Mouse (Mus musculus): Measurements from ENCODE around the gene Zfp141. TPM values are rescaled to one million over a fixed set of nuclear protein-coding genes. Genes with fewer than 3 reads are reported as not detected.
"Not testable (repeated sequence)": the region's sequence is repeated elsewhere in the genome, so short reads cannot be mapped to it uniquely, and the experiment has no call there.

Zfp141 gene
- total RNA-seq (2014; rRNA removed) (12.6 and 15.2 TPM in 2 replicates), polyA plus RNA-seq (2015; fragmentation: Nextera tagmentation; extraction: Ambion mirVana) (6.7 and 8.1 TPM in 2 replicates)

- peak; percentile 97 for ATAC-seq
- Histone ChIP-seq H3K9ac (replicated peaks; ENCODE audit: low read length) (peak within 1 kb of the TSS; percentile 68), H3K27ac (peak within 1 kb of the TSS; percentile 69), H3K4me3 (ENCODE audit: low read length) (peak within 1 kb of the TSS; percentile 65), H3K4me2 (ENCODE audit: low read depth, low read length) (peak within 1 kb of the TSS; percentile 60)
- peak; percentile 96 for DNase-seq (ENCODE audit: low spot score)
- H3K36me3 ChIP-seq (ENCODE audit: insufficient read depth, low read length); H3K4me1 ChIP-seq (ENCODE audit: insufficient read depth, low read length); H3K27me3 ChIP-seq (ENCODE audit: insufficient read depth, low read length); H3K9me3 ChIP-seq (ENCODE audit: low read length): not testable (repeated sequence)
- peak; percentile 44; the same call in 1 of the 2 replicates for TF ChIP-seq CTCF (IDR thresholded peaks at IDR 0.05; ENCODE audit: low read depth)
- WGBS, result 3% methylated on average over 18 of the region's 18 CpGs
These were observed at the start of gene Zfp141 for GRCm38 (mm10) chr7:42505588-42505987. Gene Zfp141, minus strand, starts transcription at chr7:42505740.

- H3K27ac ChIP-seq, result no peak overlapping the region
- no peaks in the 10 kb centered on the region for H3K36me3 ChIP-seq (ENCODE audit: insufficient read depth, low read length)
- no peak overlapping the region for H3K9ac ChIP-seq (replicated peaks; ENCODE audit: low read length)
- no peaks in the 10 kb centered on the region for H3K27me3 ChIP-seq (ENCODE audit: insufficient read depth, low read length)
- WGBS, result 69% methylated on average over 3 of the region's 3 CpGs
- no peak overlapping the region for H3K4me2 ChIP-seq (ENCODE audit: low read depth, low read length)
- H3K9me3 ChIP-seq (ENCODE audit: low read length), result 0 out of 2 replicates have a peak, but pooled peaks cover under 1% of the 10 kb centered on the region
- DNase-seq (ENCODE audit: low spot score) (no peak), ATAC-seq (no peak)
- H3K4me3 ChIP-seq (ENCODE audit: low read length), result no peak overlapping the region
- TF ChIP-seq CTCF (IDR thresholded peaks at IDR 0.05; ENCODE audit: low read depth), result no peak
- no peaks in the 10 kb centered on the region for H3K4me1 ChIP-seq (ENCODE audit: insufficient read depth, low read length)
These were observed 46.2 kb upstream of the Zfp141 start for GRCm38 (mm10) chr7:42551766-42552165.

- peak; percentile 26 for DNase-seq (ENCODE audit: low spot score)
- H3K4me1 ChIP-seq (ENCODE audit: insufficient read depth, low read length), result no peaks in the 10 kb centered on the region
- H3K27me3 ChIP-seq (ENCODE audit: insufficient read depth, low read length), result no peaks in the 10 kb centered on the region
- H3K36me3 ChIP-seq (ENCODE audit: insufficient read depth, low read length), result peaks cover 3% of the 10 kb centered on the region; the same call in 1 of the 2 replicates
- peak; percentile 52 for ATAC-seq
- under 1% methylated on average over 20 of the region's 20 CpGs for WGBS
- no peak for TF ChIP-seq CTCF (IDR thresholded peaks at IDR 0.05; ENCODE audit: low read depth)
- H3K9ac ChIP-seq (replicated peaks; ENCODE audit: low read length), result peak overlapping the region; percentile 68
- peak overlapping the region; percentile 60 for H3K4me2 ChIP-seq (ENCODE audit: low read depth, low read length)
- peak overlapping the region; percentile 65 for H3K4me3 ChIP-seq (ENCODE audit: low read length)
- peak overlapping the region; percentile 69 for H3K27ac ChIP-seq
- no peaks in the 10 kb centered on the region for H3K9me3 ChIP-seq (ENCODE audit: low read length)
These were observed 354 bp downstream of the Zfp141 start for GRCm38 (mm10) chr7:42505186-42505585.

GRCm38 (mm10) chr7:42498248-42498647 is 7.3 kb downstream of the Zfp141 start:
- H3K27me3 ChIP-seq (ENCODE audit: insufficient read depth, low read length), result no peaks in the 10 kb centered on the region
- DNase-seq (ENCODE audit: low spot score) (no peak), ATAC-seq (no peak)
- H3K9ac ChIP-seq (replicated peaks; ENCODE audit: low read length), result no peak overlapping the region
- no peaks in the 10 kb centered on the region for H3K9me3 ChIP-seq (ENCODE audit: low read length)
- H3K27ac ChIP-seq, result no peak overlapping the region
- peaks cover 3% of the 10 kb centered on the region; the same call in 1 of the 2 replicates for H3K36me3 ChIP-seq (ENCODE audit: insufficient read depth, low read length)
- H3K4me3 ChIP-seq (ENCODE audit: low read length), result no peak overlapping the region
- no peak for TF ChIP-seq CTCF (IDR thresholded peaks at IDR 0.05; ENCODE audit: low read depth)
- no peak overlapping the region for H3K4me2 ChIP-seq (ENCODE audit: low read depth, low read length)
- WGBS, result 97% methylated on average over 5 of the region's 5 CpGs
- no peaks in the 10 kb centered on the region for H3K4me1 ChIP-seq (ENCODE audit: insufficient read depth, low read length)

GRCm38 (mm10) chr7:42497356-42497755 is 8.2 kb downstream of the Zfp141 start:
- H3K4me1 ChIP-seq (ENCODE audit: insufficient read depth, low read length), result no peaks in the 10 kb centered on the region
- DNase-seq (ENCODE audit: low spot score), result no peak
- TF ChIP-seq CTCF (IDR thresholded peaks at IDR 0.05; ENCODE audit: low read depth), result no peak
- H3K27me3 ChIP-seq (ENCODE audit: insufficient read depth, low read length), result no peaks in the 10 kb centered on the region
- ATAC-seq, result no peak
- H3K36me3 ChIP-seq (ENCODE audit: insufficient read depth, low read length), result peaks cover 3% of the 10 kb centered on the region; the same call in 1 of the 2 replicates
- no peak overlapping the region for H3K27ac ChIP-seq
- no peak overlapping the region for H3K9ac ChIP-seq (replicated peaks; ENCODE audit: low read length)
- H3K9me3 ChIP-seq (ENCODE audit: low read length), result 0 out of 2 replicates have a peak, but pooled peaks cover 3% of the 10 kb centered on the region
- no peak overlapping the region for H3K4me2 ChIP-seq (ENCODE audit: low read depth, low read length)
- 90% methylated on average over 9 of the region's 9 CpGs for WGBS
- no peak overlapping the region for H3K4me3 ChIP-seq (ENCODE audit: low read length)

GRCm38 (mm10) chr7:42496202-42496601 is 9.3 kb downstream of the Zfp141 start:
- DNase-seq (ENCODE audit: low spot score) (no peak), ATAC-seq (no peak)
- Histone ChIP-seq H3K9me3 (ENCODE audit: low read length) (0 out of 2 replicates have a peak, but pooled peaks cover 3% of the 10 kb centered on the region), H3K36me3 (ENCODE audit: insufficient read depth, low read length) (peaks cover 3% of the 10 kb centered on the region; the same call in 1 of the 2 replicates), H3K27ac (no peak overlapping the region), H3K4me3 (ENCODE audit: low read length) (no peak overlapping the region), H3K27me3 (ENCODE audit: insufficient read depth, low read length) (no peaks in the 10 kb centered on the region), H3K9ac (replicated peaks; ENCODE audit: low read length) (no peak overlapping the region), H3K4me1 (ENCODE audit: insufficient read depth, low read length) (no peaks in the 10 kb centered on the region), H3K4me2 (ENCODE audit: low read depth, low read length) (no peak overlapping the region)
- 96% methylated on average over 1 of the region's 1 CpGs for WGBS
- TF ChIP-seq CTCF (IDR thresholded peaks at IDR 0.05; ENCODE audit: low read depth), result no peak

GRCm38 (mm10) chr7:42490859-42491258 is 14.7 kb downstream of the Zfp141 start:
- no peak overlapping the region for H3K4me3 ChIP-seq (ENCODE audit: low read length)
- no peak overlapping the region for H3K4me2 ChIP-seq (ENCODE audit: low read depth, low read length)
- H3K36me3 ChIP-seq (ENCODE audit: insufficient read depth, low read length), result peaks cover 20% of the 10 kb centered on the region; the same call in 1 of the 2 replicates
- DNase-seq (ENCODE audit: low spot score) (no peak), ATAC-seq (no peak)
- no peak overlapping the region for H3K9ac ChIP-seq (replicated peaks; ENCODE audit: low read length)
- TF ChIP-seq CTCF (IDR thresholded peaks at IDR 0.05; ENCODE audit: low read depth), result no peak
- H3K4me1 ChIP-seq (ENCODE audit: insufficient read depth, low read length), result no peaks in the 10 kb centered on the region
- WGBS, result 89% methylated on average over 5 of the region's 5 CpGs
- no peak overlapping the region for H3K27ac ChIP-seq
- 0 out of 2 replicates have a peak, but pooled peaks cover 3% of the 10 kb centered on the region for H3K9me3 ChIP-seq (ENCODE audit: low read length)
- no peaks in the 10 kb centered on the region for H3K27me3 ChIP-seq (ENCODE audit: insufficient read depth, low read length)
